Mouse (Mus musculus): Measurements from ENCODE around the gene Mylpf. TPM values are rescaled to one million over a fixed set of nuclear protein-coding genes. Genes with fewer than 3 reads are reported as not detected.

Mylpf gene
- polyA plus RNA-seq, 1 experiment = 2.1 TPM

GRCm38 (mm10) chr7:127259186-127259905 lies 50.7 kb downstream of the Mylpf start:
- no peak for DNase-seq (ENCODE audit: low spot score)

GRCm38 (mm10) chr7:127260309-127261111 lies 51.8 kb downstream of the Mylpf start, which contains the start of gene Dctpp1:
TSS of gene Dctpp1 (minus strand) at chr7:127260709.
- DNase-seq (ENCODE audit: low spot score) = peak; percentile 87

DNA sequence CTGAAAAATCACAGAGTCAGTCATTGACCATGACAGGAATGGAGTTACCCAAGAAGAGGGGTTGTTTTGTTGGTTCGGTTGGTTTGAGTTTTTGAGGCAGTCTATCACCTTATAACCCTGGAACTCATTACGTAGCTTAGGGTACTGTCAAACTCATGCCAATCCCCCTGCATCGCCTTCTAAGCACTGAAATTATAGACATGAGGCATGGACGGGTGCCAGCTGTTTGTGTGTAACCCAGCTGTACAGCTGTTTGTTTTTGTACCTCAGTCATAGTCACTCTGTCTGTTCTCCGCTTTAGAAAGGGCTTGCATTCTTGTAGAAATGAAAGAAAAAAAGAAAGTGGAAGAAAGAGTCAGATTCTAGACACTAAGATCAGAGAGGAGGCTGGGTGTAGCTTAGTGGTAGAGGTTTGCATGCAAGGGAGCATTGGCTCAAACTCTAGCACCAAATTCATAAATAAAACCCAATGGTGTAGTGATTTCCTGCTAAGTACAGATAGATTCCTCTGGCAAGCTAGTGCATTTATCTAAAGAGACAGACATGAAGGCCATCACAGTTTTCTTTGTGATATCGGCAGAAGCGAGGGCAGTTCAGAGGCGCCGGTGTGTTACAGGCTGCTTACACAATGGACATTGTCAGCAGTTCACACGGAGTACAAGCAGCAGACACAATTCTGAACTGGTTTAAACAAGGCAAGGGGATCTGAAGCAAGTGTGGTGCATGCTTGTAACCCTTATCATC lies 53.7 kb downstream of the Mylpf start:
- DNase-seq (ENCODE audit: low spot score) = no peak

DNA sequence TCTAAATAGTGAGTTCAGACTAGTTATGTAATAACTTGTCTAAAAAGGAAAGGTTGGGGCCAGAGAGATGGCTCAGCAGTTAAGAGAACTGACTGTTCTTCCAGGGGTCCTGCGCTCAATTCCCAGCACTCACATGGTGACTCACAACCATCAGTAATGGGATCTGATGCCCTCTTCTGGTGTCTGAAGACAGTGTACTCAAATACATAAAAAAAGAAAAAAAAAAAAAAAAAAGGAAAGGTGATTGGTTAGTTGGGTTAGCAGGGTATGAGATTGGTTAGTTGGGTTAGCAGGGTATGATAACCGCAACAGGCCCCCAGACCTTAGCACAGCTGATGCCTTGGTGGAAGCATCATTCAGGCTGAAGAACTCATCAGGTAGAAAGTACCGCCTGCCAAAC lies 54.8 kb downstream of the Mylpf start:
- DNase-seq (ENCODE audit: low spot score) = no peak

Other genes with a start within 250 kb of the Mylpf start
- 118 and 119 TPM in 2 replicates for gene Cdipt, start 233.0 kb upstream of the Mylpf start, polyA plus RNA-seq (2012; rRNA removed)
- 2.2 and 2.7 TPM in 2 replicates for gene Cdiptos, start 232.8 kb upstream of the Mylpf start, polyA plus RNA-seq (2012; rRNA removed)
- gene Mvp, start 194.3 kb upstream of the Mylpf start, polyA plus RNA-seq (2012; rRNA removed) = 46.2 and 52.7 TPM in 2 replicates
- 2.8 and 3.2 TPM in 2 replicates for gene Pagr1b, start 192.4 kb upstream of the Mylpf start, polyA plus RNA-seq (2012; rRNA removed)
- 16.4 and 18.2 TPM in 2 replicates for gene Pagr1a, start 191.5 kb upstream of the Mylpf start, polyA plus RNA-seq (2012; rRNA removed)
- 66.3 and 76.5 TPM in 2 replicates for gene Gm42742, start 187.8 kb upstream of the Mylpf start, polyA plus RNA-seq (2012; rRNA removed)
- gene Prrt2, start 187.7 kb upstream of the Mylpf start, polyA plus RNA-seq (2012; rRNA removed) = 9.7 and 10.2 TPM in 2 replicates
- 72.0 and 72.5 TPM in 2 replicates for gene Maz, start 181.9 kb upstream of the Mylpf start, polyA plus RNA-seq (2012; rRNA removed)
- gene Kif22, start 166.4 kb upstream of the Mylpf start, polyA plus RNA-seq (2012; rRNA removed) = 2.3 and 2.7 TPM in 2 replicates
- gene Zg16, start 121.6 kb upstream of the Mylpf start, polyA plus RNA-seq (2012; rRNA removed) = 0.15 and 0.34 TPM in 2 replicates
- gene AI467606, start 117.5 kb upstream of the Mylpf start, polyA plus RNA-seq (2012; rRNA removed) = 4.4 and 6.0 TPM in 2 replicates
- 0.80 and 0.81 TPM in 2 replicates for gene Qprt, start 86.7 kb upstream of the Mylpf start, polyA plus RNA-seq (2012; rRNA removed)
- gene Spn, start 71.1 kb upstream of the Mylpf start, polyA plus RNA-seq (2012; rRNA removed) = 1.2 and 1.9 TPM in 2 replicates
- 66.2 and 68.8 TPM in 2 replicates for gene Cd2bp2, start 12.8 kb upstream of the Mylpf start, polyA plus RNA-seq (2012; rRNA removed)
- 23.0 and 30.1 TPM in 2 replicates for gene Tbc1d10b, start 422 bp upstream of the Mylpf start, polyA plus RNA-seq (2012; rRNA removed)
- 10.0 and 10.5 TPM in 2 replicates for gene Zfp553, start 24.2 kb downstream of the Mylpf start, polyA plus RNA-seq (2012; rRNA removed)
- 19.4 and 22.0 TPM in 2 replicates for gene Sept1, start 24.2 kb downstream of the Mylpf start, polyA plus RNA-seq (2012; rRNA removed)
- 49.8 and 54.0 TPM in 2 replicates for gene Zfp771, start 35.4 kb downstream of the Mylpf start, polyA plus RNA-seq (2012; rRNA removed)
- gene Dctpp1, start 51.8 kb downstream of the Mylpf start, polyA plus RNA-seq (2012; rRNA removed) = 19.2 and 24.9 TPM in 2 replicates
- gene Sephs2, start 65.2 kb downstream of the Mylpf start, polyA plus RNA-seq (2012; rRNA removed) = 19.8 and 21.1 TPM in 2 replicates
- gene Itgal, start 87.4 kb downstream of the Mylpf start, polyA plus RNA-seq (2012; rRNA removed) = 3.4 and 3.5 TPM in 2 replicates
- gene Zfp768, start 136.7 kb downstream of the Mylpf start, polyA plus RNA-seq (2012; rRNA removed) = 16.9 and 19.8 TPM in 2 replicates
- 7.5 and 9.0 TPM in 2 replicates for gene Zfp747, start 167.2 kb downstream of the Mylpf start, polyA plus RNA-seq (2012; rRNA removed)
- 3.7 and 3.9 TPM in 2 replicates for gene 9130019O22Rik, start 178.3 kb downstream of the Mylpf start, polyA plus RNA-seq (2012; rRNA removed)
- gene E430018J23Rik, start 184.7 kb downstream of the Mylpf start, polyA plus RNA-seq (2012; rRNA removed) = 6.2 and 6.8 TPM in 2 replicates
- 7.8 and 9.7 TPM in 2 replicates for gene Zfp764, start 197.9 kb downstream of the Mylpf start, polyA plus RNA-seq (2012; rRNA removed)
- gene Zfp688, start 213.2 kb downstream of the Mylpf start, polyA plus RNA-seq (2012; rRNA removed) = 19.5 and 20.2 TPM in 2 replicates
- 3.1 and 3.7 TPM in 2 replicates for gene Zfp689, start 240.3 kb downstream of the Mylpf start, polyA plus RNA-seq (2012; rRNA removed)

Measured in urinary bladder, adult 2 months (tissue).